Mouse (Mus musculus) E14TG2a.4 (cell line): ENCODE results near the gene Ube2dnl2.

Experiments
- CTCF ChIP-seq: conservative IDR thresholded peaks from 2 replicates; pipeline ENCODE4 v1.5.1; 2014; ENCODE audit warnings: low read length
- NANOG ChIP-seq: IDR thresholded peaks from 2 replicates; pipeline ENCODE4 v1.6.1; 2014; ENCODE audit warnings: borderline replicate concordance, low read length, mixed read lengths
- POU5F1 ChIP-seq: IDR thresholded peaks from 2 replicates; pipeline ENCODE4 v1.6.1; 2014; ENCODE audit warnings: low read length, borderline replicate concordance

GRCm38 (mm10) chrX:114903391-114903790 lies 4.0 kb upstream of the Ube2dnl2 start:
- TF ChIP-seq CTCF (no peak), NANOG (no peak), POU5F1 (no peak)
